29 mouse cellular contexts compared by ENCODE assay signal in the genomic region with DNA sequence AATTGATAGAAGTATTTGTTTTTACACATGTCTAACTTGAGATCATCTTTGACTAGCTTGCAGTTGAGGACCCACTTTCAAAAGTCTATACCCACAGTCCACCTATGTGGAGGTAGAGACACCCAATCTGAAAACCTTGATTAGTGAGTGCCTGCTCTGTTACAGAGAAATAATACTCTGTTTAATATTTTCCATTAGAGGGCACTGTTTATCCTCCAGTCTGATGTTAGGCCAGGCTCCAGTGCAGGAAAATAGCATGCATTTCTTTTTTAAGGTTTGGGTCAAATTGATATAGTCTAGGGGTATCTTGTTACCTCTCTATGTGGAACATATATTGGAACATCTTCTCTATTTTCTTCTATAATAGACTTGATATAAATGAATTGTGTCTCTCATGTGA. TPM values are rescaled to one million over a fixed set of nuclear protein-coding genes. Genes with fewer than 3 reads are reported as not detected.
DNase-seq lines count a peak whose midpoint lies in the region; ATAC-seq and TF ChIP-seq lines count a peak whose summit lies in the region.
"Had no signal": no experiment of that assay in that cellular context is flagged by ENCODE, and none has a peak within 500 bp of the region (broad histone marks: within the 10 kb centered on the region; RNA-seq: fewer than 3 reads in every experiment).

No protein-coding gene starts in this region.

- H3K36me3 ChIP-seq in embryonic facial prominence, embryonic 14.5 days (ENCODE audit: control insufficient read depth, insufficient read depth, low read length): no peaks in the 10 kb centered on the region
- no peaks in the 10 kb centered on the region for H3K36me3 ChIP-seq in embryonic facial prominence, embryonic 10.5 days (replicated peaks)
- no peaks in the 10 kb centered on the region for H3K36me3 ChIP-seq in intestine, postnatal 0 days (ENCODE audit: control insufficient read depth, insufficient read depth)
- H3K36me3 ChIP-seq in intestine, embryonic 15.5 days: no peaks in the 10 kb centered on the region
- H3K36me3 ChIP-seq in lung, embryonic 14.5 days (ENCODE audit: insufficient read depth): no peaks in the 10 kb centered on the region
- no peaks in the 10 kb centered on the region for H3K36me3 ChIP-seq in heart, embryonic 12.5 days
- H3K36me3 ChIP-seq: hindbrain, embryonic 10.5 days; limb, embryonic 10.5 days; liver, embryonic 15.5 days had no signal

- DNase-seq in embryonic facial prominence, embryonic 14.5 days (ENCODE audit: low spot score): no peak
- no peak for DNase-seq in embryonic facial prominence, embryonic 10.5 days (ENCODE audit: low spot score)
- peak; percentile 8 for DNase-seq in lung, embryonic 14.5 days
- DNase-seq in lung, postnatal 4 days: no peak
- DNase-seq: cerebellum, adult 8-10 months; cerebellum, postnatal 36 days; heart, postnatal 10 days; kidney, adult 2 months; kidney, postnatal 4 days; layer of hippocampus, adult 9-11 months; liver; right cerebral cortex, postnatal 4 days; thymus, postnatal 25 days had no signal

- no peaks in the 10 kb centered on the region for H3K4me1 ChIP-seq in embryonic facial prominence, embryonic 14.5 days (ENCODE audit: control insufficient read depth, insufficient read depth, low read length)
- H3K4me1 ChIP-seq in embryonic facial prominence, embryonic 10.5 days: peaks cover 2% of the 10 kb centered on the region; the same call in 1 of the 2 replicates
- H3K4me1 ChIP-seq in intestine, postnatal 0 days (replicated peaks; ENCODE audit: control insufficient read depth, insufficient read depth, low read length): no peaks in the 10 kb centered on the region
- no peaks in the 10 kb centered on the region for H3K4me1 ChIP-seq in intestine, embryonic 15.5 days (replicated peaks)
- H3K4me1 ChIP-seq in lung, embryonic 14.5 days (ENCODE audit: insufficient read depth): no peaks in the 10 kb centered on the region
- H3K4me1 ChIP-seq in heart, embryonic 12.5 days (replicated peaks): no peaks in the 10 kb centered on the region
- H3K4me1 ChIP-seq: hindbrain, embryonic 10.5 days; limb, embryonic 10.5 days; liver, embryonic 15.5 days had no signal

- no peak overlapping the region for H3K9ac ChIP-seq in embryonic facial prominence, embryonic 14.5 days (ENCODE audit: low read depth, low read length)
- no peak overlapping the region for H3K9ac ChIP-seq in intestine, postnatal 0 days (ENCODE audit: low read depth, low read length)
- no peak overlapping the region for H3K9ac ChIP-seq in intestine, embryonic 15.5 days
- no peak overlapping the region for H3K9ac ChIP-seq in lung, embryonic 14.5 days
- no peak overlapping the region for H3K9ac ChIP-seq in heart, embryonic 12.5 days
- H3K9ac ChIP-seq: liver, embryonic 15.5 days had no signal

- H3K4me2 ChIP-seq in embryonic facial prominence, embryonic 14.5 days (ENCODE audit: low read depth, low read length): no peak overlapping the region
- no peak overlapping the region for H3K4me2 ChIP-seq in intestine, postnatal 0 days (replicated peaks; ENCODE audit: low read depth)
- H3K4me2 ChIP-seq in intestine, embryonic 15.5 days (replicated peaks): no peak overlapping the region
- no peak overlapping the region for H3K4me2 ChIP-seq in lung, embryonic 14.5 days
- no peak overlapping the region for H3K4me2 ChIP-seq in heart, embryonic 12.5 days
- H3K4me2 ChIP-seq: heart, embryonic 11.5 days; liver, embryonic 15.5 days had no signal

- ATAC-seq in embryonic facial prominence, embryonic 14.5 days (ENCODE audit: low read depth): peak; percentile 33; the same call in 1 of the 2 replicates
- no peak for ATAC-seq in intestine, postnatal 0 days
- no peak for ATAC-seq in intestine, embryonic 15.5 days
- ATAC-seq in lung, embryonic 14.5 days (ENCODE audit: insufficient read depth): no peak
- ATAC-seq in heart, embryonic 12.5 days (ENCODE audit: insufficient number of reproducible peaks, low FRiP score): no peak
- ATAC-seq: CD4-positive, CD25-positive, alpha-beta regulatory T cell, adult 4 months; forebrain, embryonic 16.5 days; midbrain, embryonic 16.5 days; Patski had no signal

- H3K27me3 ChIP-seq in embryonic facial prominence, embryonic 14.5 days (replicated peaks; ENCODE audit: control insufficient read depth, insufficient read depth, low read length): no peaks in the 10 kb centered on the region
- no peaks in the 10 kb centered on the region for H3K27me3 ChIP-seq in embryonic facial prominence, embryonic 10.5 days (replicated peaks; ENCODE audit: low read depth, poor library complexity, severe bottlenecking)
- H3K27me3 ChIP-seq in intestine, postnatal 0 days (replicated peaks; ENCODE audit: control insufficient read depth, insufficient read depth, low read length): no peaks in the 10 kb centered on the region
- no peaks in the 10 kb centered on the region for H3K27me3 ChIP-seq in intestine, embryonic 15.5 days (replicated peaks)
- H3K27me3 ChIP-seq in lung, embryonic 14.5 days (ENCODE audit: insufficient read depth, low read length): no peaks in the 10 kb centered on the region
- no peaks in the 10 kb centered on the region for H3K27me3 ChIP-seq in heart, embryonic 12.5 days (replicated peaks)
- H3K27me3 ChIP-seq: liver, embryonic 15.5 days; Patski had no signal

- H3K27ac ChIP-seq in embryonic facial prominence, embryonic 14.5 days (replicated peaks; ENCODE audit: low read depth, low read length): no peak overlapping the region
- H3K27ac ChIP-seq in embryonic facial prominence, embryonic 10.5 days (replicated peaks): no peak overlapping the region
- H3K27ac ChIP-seq in intestine, postnatal 0 days (ENCODE audit: low read depth, low read length): no peak overlapping the region
- no peak overlapping the region for H3K27ac ChIP-seq in intestine, embryonic 15.5 days
- no peak overlapping the region for H3K27ac ChIP-seq in lung, embryonic 14.5 days (ENCODE audit: low read depth)
- no peak overlapping the region for H3K27ac ChIP-seq in heart, embryonic 12.5 days (ENCODE audit: poor library complexity, severe bottlenecking)
- H3K27ac ChIP-seq: hindbrain, embryonic 10.5 days; limb, embryonic 10.5 days; liver, embryonic 15.5 days; macrophage had no signal

- no peak overlapping the region for H3K4me3 ChIP-seq in embryonic facial prominence, embryonic 14.5 days (ENCODE audit: low read depth, low read length)
- no peak overlapping the region for H3K4me3 ChIP-seq in embryonic facial prominence, embryonic 10.5 days
- H3K4me3 ChIP-seq in intestine, postnatal 0 days (ENCODE audit: low read depth, low read length): no peak overlapping the region
- no peak overlapping the region for H3K4me3 ChIP-seq in intestine, embryonic 15.5 days (replicated peaks)
- no peak overlapping the region for H3K4me3 ChIP-seq in lung, embryonic 14.5 days (ENCODE audit: low read depth, low read length)
- H3K4me3 ChIP-seq in heart, embryonic 12.5 days: no peak overlapping the region
- H3K4me3 ChIP-seq: hindbrain, embryonic 10.5 days; limb, embryonic 10.5 days; liver, embryonic 15.5 days had no signal

- TF ChIP-seq CTCF in intestine, postnatal 0 days (IDR thresholded peaks at IDR 0.05; ENCODE audit: low read depth): peak; percentile 63
- 0 out of 2 replicates have a peak, but pooled peaks have one; percentile 14 for TF ChIP-seq CTCF in lung, embryonic 14.5 days (IDR thresholded peaks at IDR 0.05; ENCODE audit: low read depth)

- no peaks in the 10 kb centered on the region for H3K9me3 ChIP-seq in embryonic facial prominence, embryonic 14.5 days (ENCODE audit: control insufficient read depth, low read length)
- H3K9me3 ChIP-seq in embryonic facial prominence, embryonic 10.5 days: no peaks in the 10 kb centered on the region
- no peaks in the 10 kb centered on the region for H3K9me3 ChIP-seq in intestine, postnatal 0 days (ENCODE audit: control insufficient read depth)
- no peaks in the 10 kb centered on the region for H3K9me3 ChIP-seq in intestine, embryonic 15.5 days
- H3K9me3 ChIP-seq in lung, embryonic 14.5 days (ENCODE audit: low read depth, low read length): no peaks in the 10 kb centered on the region
- H3K9me3 ChIP-seq in heart, embryonic 12.5 days (replicated peaks): no peaks in the 10 kb centered on the region
- H3K9me3 ChIP-seq: hindbrain, embryonic 10.5 days; limb, embryonic 10.5 days; liver, embryonic 15.5 days had no signal

RNA-seq across cellular contexts. Expression of gene Cyp2j13, which starts 14.5 kb away (rescaled TPM):
- 0.09 TPM in 1 of 2 replicates, not detected in the other for polyA plus RNA-seq in embryonic facial prominence, embryonic 14.5 days (2014; fragmentation: Nextera tagmentation; extraction: Ambion mirVana)
- polyA plus RNA-seq in embryonic facial prominence, embryonic 10.5 days (2016; fragmentation: Nextera tagmentation; extraction: Ambion mirVana): 0.10 TPM in 2 replicates
- 0.16 and 0.37 TPM in 2 replicates for polyA plus RNA-seq in intestine, postnatal 0 days (2015; fragmentation: Nextera tagmentation; extraction: Ambion mirVana)
- 0.25 and 0.40 TPM in 2 replicates for polyA plus RNA-seq in intestine, embryonic 15.5 days (2015; fragmentation: Nextera tagmentation; extraction: Ambion mirVana)
- polyA plus RNA-seq in lung, embryonic 14.5 days (2014; fragmentation: Nextera tagmentation; extraction: Ambion mirVana): not detected in 2 replicates
- polyA plus RNA-seq in heart, embryonic 12.5 days (2016; fragmentation: Nextera tagmentation; extraction: Ambion mirVana): not detected in 2 replicates
- polyA plus RNA-seq: CD4-positive, CD25-positive, alpha-beta regulatory T cell, adult 4 months; forebrain, embryonic 16.5 days; heart, embryonic 11.5 days; hindbrain, embryonic 10.5 days; limb, embryonic 10.5 days; liver, embryonic 15.5 days; lung, embryonic 16.5 days; macrophage; midbrain, embryonic 16.5 days; neural tube, embryonic 14.5 days; Patski had no signal

RNA-seq across cellular contexts. Expression of gene Cyp2j12, which starts 49.1 kb away (rescaled TPM):
- polyA plus RNA-seq in embryonic facial prominence, embryonic 14.5 days (2014; fragmentation: Nextera tagmentation; extraction: Ambion mirVana): not detected in 2 replicates
- polyA plus RNA-seq in embryonic facial prominence, embryonic 10.5 days (2016; fragmentation: Nextera tagmentation; extraction: Ambion mirVana): not detected in 2 replicates
- polyA plus RNA-seq in intestine, postnatal 0 days (2015; fragmentation: Nextera tagmentation; extraction: Ambion mirVana): not detected in 2 replicates
- not detected in 2 replicates for polyA plus RNA-seq in intestine, embryonic 15.5 days (2015; fragmentation: Nextera tagmentation; extraction: Ambion mirVana)
- not detected in 2 replicates for polyA plus RNA-seq in lung, embryonic 14.5 days (2014; fragmentation: Nextera tagmentation; extraction: Ambion mirVana)
- not detected in 2 replicates for polyA plus RNA-seq in heart, embryonic 12.5 days (2016; fragmentation: Nextera tagmentation; extraction: Ambion mirVana)
- polyA plus RNA-seq: CD4-positive, CD25-positive, alpha-beta regulatory T cell, adult 4 months; forebrain, embryonic 16.5 days; gonadal fat pad, adult 2 months; heart, embryonic 11.5 days; hindbrain, embryonic 10.5 days; kidney, adult 2 months; limb, embryonic 10.5 days; liver, embryonic 15.5 days; lung, embryonic 16.5 days; macrophage; midbrain, embryonic 16.5 days; neural tube, embryonic 14.5 days; Patski; stomach, embryonic 14.5 days had no signal
